In the genomic region with DNA sequence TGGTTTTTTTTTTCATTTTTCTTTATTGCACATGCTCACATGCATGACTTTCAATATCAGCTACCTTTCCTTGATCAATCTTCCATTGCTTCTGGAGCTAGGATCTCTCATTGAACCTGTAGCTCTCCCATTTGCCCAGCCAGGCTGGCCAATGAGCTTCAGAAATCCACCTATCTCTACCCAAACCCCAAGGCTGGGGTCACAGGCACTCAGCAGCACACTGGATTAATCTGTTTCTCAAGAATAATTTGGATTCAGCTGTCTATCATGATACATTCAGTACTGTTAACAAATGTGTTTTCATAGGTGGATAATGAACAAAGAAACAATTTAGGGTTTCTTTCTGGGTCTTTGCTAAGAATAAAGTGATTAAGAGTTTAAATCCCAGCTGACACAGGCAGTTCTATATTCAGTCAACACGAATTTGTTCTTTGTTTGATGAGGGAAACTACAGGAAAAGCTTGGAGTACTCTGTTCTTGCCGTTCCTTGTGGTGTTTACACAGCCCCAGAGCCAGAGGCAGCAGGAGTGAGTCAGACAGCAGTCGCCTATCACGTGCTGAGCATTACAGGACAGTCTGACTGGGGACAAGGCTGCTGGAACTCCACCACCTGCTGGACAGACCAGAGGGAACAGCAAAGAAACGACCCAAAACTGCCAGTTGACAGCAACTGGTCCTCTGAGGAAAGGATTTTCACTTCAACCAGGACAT, we compare ENCODE assay signal across 9 mouse cellular contexts.
DNase-seq lines count a peak whose midpoint lies in the region; ATAC-seq lines count a peak whose summit lies in the region.
"Had no signal": no experiment of that assay in that cellular context is flagged by ENCODE, and none has a peak within 500 bp of the region (broad histone marks: within the 10 kb centered on the region; RNA-seq: fewer than 3 reads in every experiment).

No protein-coding gene starts in this region.

- no peaks in the 10 kb centered on the region for H3K27me3 ChIP-seq in hindbrain, embryonic 14.5 days (ENCODE audit: control insufficient read depth, insufficient read depth, low read length)
- no peaks in the 10 kb centered on the region for H3K27me3 ChIP-seq in stomach, embryonic 16.5 days (ENCODE audit: control insufficient read depth, insufficient read depth, low read length)
- H3K27me3 ChIP-seq: embryonic facial prominence, embryonic 12.5 days had no signal

- DNase-seq in Muller cell, postnatal 12 days (ENCODE audit: inconsistent ontology term): peak; percentile 78
- DNase-seq in cerebellum, postnatal 10 days: peak; percentile 30 to 41
- peak; percentile 73 to 79 for DNase-seq in gastrocnemius, adult 8-10 months (ENCODE audit: low spot score in 2 of 2)
- DNase-seq in hindbrain, embryonic 14.5 days (ENCODE audit: low spot score): no peak
- DNase-seq in left cerebral cortex, postnatal 14 days (ENCODE audit: low spot score in 2 of 2): peak; percentile 33 to 64

- no peaks in the 10 kb centered on the region for H3K36me3 ChIP-seq in hindbrain, embryonic 14.5 days (replicated peaks; ENCODE audit: control insufficient read depth, insufficient read depth)
- H3K36me3 ChIP-seq in stomach, embryonic 16.5 days (ENCODE audit: control insufficient read depth, insufficient read depth, low read length): no peaks in the 10 kb centered on the region
- H3K36me3 ChIP-seq: embryonic facial prominence, embryonic 12.5 days had no signal

- H3K9me3 ChIP-seq in hindbrain, embryonic 14.5 days (ENCODE audit: control insufficient read depth, low read length): no peaks in the 10 kb centered on the region
- no peaks in the 10 kb centered on the region for H3K9me3 ChIP-seq in stomach, embryonic 16.5 days (replicated peaks; ENCODE audit: control insufficient read depth, low read length)
- H3K9me3 ChIP-seq: embryonic facial prominence, embryonic 12.5 days had no signal

- intact Hi-C loops in left cerebral cortex, postnatal 14 days (cut with DNase I): loop anchor here (10.0 kb wide), 1 partner anchor 212 kb away; no protein-coding TSS in a partner anchor

- no peak overlapping the region for H3K9ac ChIP-seq in hindbrain, embryonic 14.5 days
- no peak overlapping the region for H3K9ac ChIP-seq in stomach, embryonic 16.5 days (ENCODE audit: low read length)
- H3K9ac ChIP-seq: embryonic facial prominence, embryonic 12.5 days had no signal

- H3K4me1 ChIP-seq in hindbrain, embryonic 14.5 days (replicated peaks; ENCODE audit: control insufficient read depth, insufficient read depth, low read length): no peaks in the 10 kb centered on the region
- H3K4me1 ChIP-seq in stomach, embryonic 16.5 days (ENCODE audit: control insufficient read depth, insufficient read depth, low read length): peaks cover 22% of the 10 kb centered on the region
- H3K4me1 ChIP-seq: embryonic facial prominence, embryonic 12.5 days had no signal

- no peak overlapping the region for H3K27ac ChIP-seq in hindbrain, embryonic 14.5 days
- H3K27ac ChIP-seq in stomach, embryonic 16.5 days (ENCODE audit: low read length): peak overlapping the region; percentile 86
- H3K27ac ChIP-seq: embryonic facial prominence, embryonic 12.5 days had no signal

- WGBS in hindbrain, embryonic 14.5 days: 14% methylated on average over 5 of the region's 5 CpGs
- 5% methylated on average over 5 of the region's 5 CpGs for WGBS in stomach, embryonic 16.5 days

- peak; percentile 77; the same call in 1 of the 2 replicates for ATAC-seq in hindbrain, embryonic 14.5 days (ENCODE audit: low FRiP score)
- ATAC-seq in megakaryocyte-erythroid progenitor cell, adult 5-6 weeks (replicated peaks; ENCODE audit: low FRiP score, low TSS enrichment, poor library complexity, severe bottlenecking): 0 out of 2 replicates have a peak, but pooled peaks have one; percentile 41
- ATAC-seq in stomach, embryonic 16.5 days (ENCODE audit: insufficient read depth, low FRiP score): peak; percentile 97
- ATAC-seq in monocyte, adult 5-6 weeks (replicated peaks; ENCODE audit: insufficient number of reproducible peaks, low FRiP score, low TSS enrichment, poor library complexity, severe bottlenecking): no peak

- H3K4me2 ChIP-seq in hindbrain, embryonic 14.5 days (replicated peaks): no peak overlapping the region
- H3K4me2 ChIP-seq in stomach, embryonic 16.5 days (ENCODE audit: low read depth, low read length): 0 out of 2 replicates have a peak overlapping the region, but pooled peaks have one; percentile 4
- H3K4me2 ChIP-seq: embryonic facial prominence, embryonic 12.5 days had no signal

- no peak overlapping the region for H3K4me3 ChIP-seq in hindbrain, embryonic 14.5 days (replicated peaks; ENCODE audit: low read length)
- H3K4me3 ChIP-seq in stomach, embryonic 16.5 days (replicated peaks; ENCODE audit: low read length): no peak overlapping the region
- H3K4me3 ChIP-seq: embryonic facial prominence, embryonic 12.5 days had no signal
